Mouse (Mus musculus) inflammation-experienced regulatory T-cells, adult 6 months (primary cell): Measurements from ENCODE around the gene Sipa1l2. TPM values are rescaled to one million over a fixed set of nuclear protein-coding genes. Genes with fewer than 3 reads are reported as not detected.
A peak's percentile ranks its signal among the peaks of the same experiment; 100 is the strongest.

Source experiments
- ATAC-seq: one replicate; pipeline ENCODE4 v1.8.0; 2017
- polyA plus RNA-seq, 3 experiments: library from polyadenylated mRNA; unstranded; fragments of 100-300 nt; shearing (Covaris generic); gene quantifications; one replicate each; pipeline ENCODE4 v1.2.1; 2017

Sipa1l2 gene
- polyA plus RNA-seq, 3 experiments from 2014 or later, result 0.39 to 2.2 (median 2.0) TPM

GRCm38 (mm10) chr8:125510861-125511668, 58.5 kb downstream of the Sipa1l2 start:
- no peak for ATAC-seq

GRCm38 (mm10) chr8:125509776-125510175, 59.8 kb downstream of the Sipa1l2 start:
- ATAC-seq, result no peak

GRCm38 (mm10) chr8:125509175-125509574, 60.4 kb downstream of the Sipa1l2 start:
- ATAC-seq, result no peak

- ATAC-seq, result no peak
Observed at GRCm38 (mm10) chr8:125507291-125507690, 62.3 kb downstream of the Sipa1l2 start.

GRCm38 (mm10) chr8:125504605-125505257, 64.9 kb downstream of the Sipa1l2 start:
- ATAC-seq, result no peak

DNA sequence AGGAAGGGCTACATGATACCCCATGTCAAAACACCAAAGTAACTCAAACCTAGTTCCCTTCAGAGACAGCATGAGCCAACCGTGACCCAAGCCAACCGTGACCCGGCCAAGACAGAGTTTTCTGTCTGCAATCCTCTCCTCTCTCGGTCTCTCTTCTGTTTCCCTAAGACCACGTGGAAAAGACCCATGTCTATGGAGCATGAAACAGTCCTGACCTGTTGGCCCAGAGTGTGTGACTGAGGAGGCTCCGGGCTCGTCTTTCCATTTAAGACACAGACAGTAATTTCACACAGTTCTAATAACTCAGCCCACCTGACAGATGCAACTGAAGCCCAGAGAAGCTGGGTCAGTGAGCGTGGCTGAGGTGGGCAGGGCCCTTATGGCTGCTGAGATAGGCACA, 65.8 kb downstream of the Sipa1l2 start:
- no peak for ATAC-seq

DNA sequence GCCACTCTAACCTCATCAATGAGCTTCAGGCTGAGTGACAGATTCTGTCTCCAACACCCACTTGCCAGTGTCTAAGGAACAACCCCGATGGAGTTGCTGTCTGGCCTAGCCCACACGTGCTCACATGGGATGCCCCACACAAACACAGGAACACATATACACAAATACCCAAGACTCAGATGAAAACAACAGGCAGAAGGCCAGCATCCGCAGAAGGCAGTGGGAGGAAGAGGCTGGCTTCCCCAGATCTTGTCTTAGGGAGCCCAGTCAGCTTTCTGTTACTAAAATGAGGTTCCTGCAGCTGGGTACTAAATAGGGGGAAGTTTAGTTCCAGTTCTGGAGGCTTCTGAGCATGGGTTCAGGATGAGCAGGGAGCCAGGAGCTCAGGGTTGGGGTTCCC, 66.8 kb downstream of the Sipa1l2 start:
- ATAC-seq, result no peak

DNA sequence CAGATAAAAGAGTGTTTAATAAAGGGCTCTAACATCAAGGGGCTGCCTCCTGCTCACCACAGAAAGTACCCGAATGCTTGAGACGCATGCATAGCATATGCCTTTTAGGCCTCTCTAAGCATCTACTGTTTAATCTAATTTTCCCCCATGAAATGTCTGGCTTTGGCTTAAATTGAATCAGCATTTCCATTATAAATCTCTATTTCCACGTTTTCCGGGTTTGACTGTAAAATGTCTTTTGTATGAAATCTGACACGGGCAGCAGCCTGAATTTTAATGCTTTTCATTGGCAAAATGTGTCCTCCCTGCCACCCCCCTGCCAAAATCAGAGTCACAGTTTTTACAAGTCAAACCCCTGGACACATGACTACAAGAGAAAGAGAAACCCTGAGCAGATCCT, 69.6 kb downstream of the Sipa1l2 start:
- no peak for ATAC-seq

DNA sequence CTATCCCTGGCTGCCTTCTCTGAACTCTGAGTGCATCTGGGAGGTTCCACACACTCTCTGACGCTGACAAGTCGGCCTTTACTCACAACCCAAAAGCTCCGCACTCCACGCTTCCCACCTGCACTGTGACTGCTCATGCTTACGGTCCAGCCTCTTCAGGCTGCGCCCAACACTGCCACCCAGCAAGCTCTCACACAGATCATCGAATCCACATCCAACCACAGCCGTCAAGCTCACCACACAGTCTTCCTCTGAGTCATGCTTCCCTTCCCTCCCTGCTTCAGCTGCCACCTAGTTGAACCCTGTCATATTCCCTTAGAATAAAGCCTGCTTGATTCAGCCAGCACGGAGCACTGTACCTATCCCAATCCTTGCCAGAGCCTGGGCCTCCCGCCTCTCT, 71.1 kb downstream of the Sipa1l2 start:
- no peak for ATAC-seq

GRCm38 (mm10) chr8:125495545-125495944, 74.1 kb downstream of the Sipa1l2 start:
- ATAC-seq, result no peak

- no peak for ATAC-seq
Observed at GRCm38 (mm10) chr8:125493254-125493815, 76.3 kb downstream of the Sipa1l2 start.

DNA sequence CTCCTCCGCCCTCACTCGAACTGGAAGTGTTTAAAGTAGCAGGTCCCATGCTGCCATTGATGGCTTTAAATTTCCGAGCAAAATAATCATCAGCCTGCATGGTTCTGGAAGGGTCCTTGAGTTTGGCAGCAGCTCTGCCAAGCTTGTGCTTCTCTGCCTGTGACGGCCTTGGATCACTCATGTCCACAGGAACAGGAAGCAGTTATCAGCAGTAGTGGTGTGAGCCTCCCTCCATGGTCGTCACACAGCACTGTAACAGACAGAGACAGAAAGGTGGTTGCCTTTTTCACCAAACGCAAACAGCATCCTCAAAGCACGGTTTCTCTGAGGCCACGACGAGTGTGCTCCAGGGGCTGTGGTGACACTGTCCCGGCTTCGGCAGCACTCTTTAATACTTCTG, 77.2 kb downstream of the Sipa1l2 start:
- ATAC-seq, result no peak

DNA sequence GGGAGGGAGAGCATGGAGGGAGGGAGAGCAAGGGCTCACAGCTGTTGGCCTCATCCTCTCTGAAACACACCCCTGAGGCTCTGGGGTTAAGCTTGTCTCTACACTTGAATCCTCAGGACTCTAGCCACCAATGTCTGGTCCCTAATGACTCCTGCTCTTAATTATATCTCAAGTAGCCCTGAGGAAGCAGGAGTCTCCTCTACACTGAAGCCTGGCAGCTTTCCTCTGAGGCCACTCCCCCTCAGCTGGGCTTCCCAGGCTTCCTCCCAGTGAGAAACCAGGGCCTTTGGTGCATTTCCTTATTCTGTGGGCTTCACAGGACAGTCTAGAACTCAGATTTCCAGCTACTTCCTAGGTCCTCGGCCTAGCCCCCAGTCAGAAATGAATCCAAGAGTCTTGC, 80.9 kb downstream of the Sipa1l2 start:
- no peak for ATAC-seq

DNA sequence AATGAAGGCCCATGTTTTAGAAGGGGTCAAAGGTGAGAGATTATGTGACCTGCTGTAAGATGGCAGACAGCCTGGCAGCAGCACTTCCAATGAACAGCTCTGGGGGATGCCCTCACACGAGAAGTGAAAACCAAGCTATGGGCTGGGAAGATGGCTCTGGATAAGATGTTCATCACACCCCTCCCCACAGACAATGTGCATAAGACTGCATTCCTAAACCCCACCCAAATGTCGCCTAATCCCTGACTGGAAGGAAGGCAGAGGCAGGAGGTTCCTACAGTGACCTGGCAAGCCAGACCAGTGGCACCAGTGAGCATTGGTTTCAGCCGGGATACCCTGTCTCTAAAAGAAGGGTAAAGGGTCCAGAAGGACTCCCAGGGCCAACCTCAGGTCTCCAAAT, 83.9 kb downstream of the Sipa1l2 start:
- ATAC-seq, result no peak

DNA sequence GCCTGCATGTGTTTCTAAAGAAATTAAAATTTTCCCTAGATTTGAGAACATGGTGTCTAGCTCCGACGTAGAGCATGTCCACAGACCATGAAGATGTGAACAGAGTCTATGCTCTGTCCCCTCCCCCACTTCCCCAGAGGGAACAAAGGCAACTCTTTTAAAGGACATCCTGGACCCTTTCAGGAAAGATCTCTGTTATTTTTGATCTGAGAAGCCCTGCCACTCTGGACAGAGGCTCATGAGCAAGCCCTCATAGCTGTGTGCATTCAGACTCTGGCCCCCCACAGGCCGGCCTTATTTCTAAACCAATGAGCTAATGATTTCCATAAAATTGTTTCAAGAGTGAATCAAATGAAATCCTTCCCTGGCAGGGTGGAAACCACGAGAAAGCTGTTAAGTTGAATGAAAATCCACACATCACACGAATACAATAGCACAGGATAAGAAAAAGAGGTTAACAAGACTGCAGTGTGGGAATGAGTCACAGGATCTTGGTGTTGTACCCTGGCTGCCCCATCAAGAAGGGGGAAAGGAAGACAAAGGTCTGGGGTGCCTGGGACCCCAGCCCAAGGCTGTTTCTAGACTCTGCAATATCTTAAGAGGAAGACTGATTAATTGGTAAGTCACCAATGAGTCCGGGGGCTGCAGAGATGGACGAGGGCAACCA, 84.9 kb downstream of the Sipa1l2 start:
- no peak for ATAC-seq

GRCm38 (mm10) chr8:125482491-125483096, 87.0 kb downstream of the Sipa1l2 start:
- ATAC-seq, result no peak

DNA sequence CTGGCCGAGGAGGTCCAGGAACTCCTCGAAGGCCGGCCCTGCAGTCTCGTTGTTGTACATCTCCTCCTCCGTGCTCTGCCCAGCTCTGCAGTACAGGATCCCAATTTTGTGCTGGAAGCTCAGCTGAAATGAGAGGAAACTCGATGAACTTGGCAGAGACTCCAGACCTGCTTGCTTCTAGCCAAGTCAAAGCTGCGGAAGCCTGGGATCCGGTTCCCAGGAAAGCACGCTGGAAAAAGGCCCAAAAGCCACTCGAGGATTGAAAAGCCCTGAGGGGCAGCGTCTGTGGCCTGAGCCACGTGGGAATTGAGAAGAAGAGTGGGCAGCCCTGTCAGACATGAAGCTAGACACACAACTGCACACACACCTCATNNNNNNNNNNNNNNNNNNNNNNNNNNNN, 94.7 kb downstream of the Sipa1l2 start:
- no peak for ATAC-seq

DNA sequence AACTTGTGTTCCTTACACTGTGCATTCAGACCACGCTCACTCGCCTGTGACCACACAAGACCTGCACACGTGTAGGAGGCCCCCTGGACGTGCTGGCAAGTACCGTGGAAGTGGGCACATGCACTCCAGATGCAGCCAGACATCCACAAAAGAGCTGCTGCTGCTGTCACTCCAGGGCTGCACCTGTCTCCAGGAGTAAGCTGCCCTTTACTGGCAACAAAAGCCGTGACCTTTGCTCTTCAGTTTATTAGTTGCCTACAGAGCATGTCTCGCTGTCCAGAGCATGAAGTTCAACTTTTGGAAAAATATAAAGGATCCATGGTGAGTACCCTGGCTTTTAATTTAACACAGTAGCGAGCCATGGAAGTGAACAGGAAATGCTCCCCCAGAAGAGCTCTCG, 98.2 kb downstream of the Sipa1l2 start:
- ATAC-seq, result no peak

- no peak for ATAC-seq
Observed at GRCm38 (mm10) chr8:125465156-125465821, 104.3 kb downstream of the Sipa1l2 start.

GRCm38 (mm10) chr8:125462901-125463300, 106.7 kb downstream of the Sipa1l2 start:
- ATAC-seq, result no peak

DNA sequence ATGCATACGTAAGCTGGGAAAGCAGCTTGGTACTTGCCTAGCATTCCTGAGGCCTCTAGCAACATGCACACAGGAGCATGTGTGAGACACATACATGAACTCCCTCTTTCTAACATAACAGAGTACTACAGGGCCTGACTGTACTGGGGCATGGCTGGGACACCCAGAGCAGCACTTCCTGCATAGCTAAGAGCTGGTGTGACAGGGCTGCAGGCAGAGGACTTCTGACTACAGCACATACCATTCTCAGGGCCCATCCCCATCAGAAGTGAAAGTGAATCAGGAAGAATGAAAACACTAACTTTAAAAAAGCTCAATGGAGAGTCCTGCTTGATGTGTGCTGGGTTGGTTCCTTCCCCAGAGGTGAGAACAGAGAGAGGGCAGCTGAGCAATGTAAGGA, 108.1 kb downstream of the Sipa1l2 start:
- ATAC-seq, result peak; percentile 85

DNA sequence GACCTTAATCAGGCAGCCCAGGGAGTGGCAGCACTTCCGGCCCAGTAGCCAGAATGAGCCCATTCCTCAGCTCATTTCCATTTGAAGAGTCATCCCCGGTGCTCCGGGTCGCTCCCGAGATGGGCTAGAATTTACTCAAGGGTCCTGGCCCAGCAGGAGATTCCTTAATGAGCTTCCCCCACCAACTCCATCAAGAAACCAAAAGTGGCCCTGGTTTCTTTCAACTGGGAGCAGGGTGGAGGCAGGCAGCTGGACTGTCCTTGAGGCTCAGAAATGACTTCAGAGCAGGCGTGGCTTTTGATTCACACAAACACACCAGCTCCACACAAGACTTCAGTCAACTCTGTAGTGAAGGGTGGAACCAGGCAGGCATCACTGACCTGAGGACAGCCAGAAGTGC, 109.0 kb downstream of the Sipa1l2 start:
- ATAC-seq, result no peak
